Mouse (Mus musculus): Measurements from ENCODE around the gene Setd1a. TPM values are rescaled to one million over a fixed set of nuclear protein-coding genes. Genes with fewer than 3 reads are reported as not detected.
"Not testable (repeated sequence)": the region's sequence is repeated elsewhere in the genome, so short reads cannot be mapped to it uniquely, and the experiment has no call there.

Setd1a gene
- total RNA-seq (2021), result 10 to 100 TPM; 35.0 to 40.9 TPM

- intact Hi-C loops (cut with DNase I), result no loop called here
- peak; percentile 85 to 95 for DNase-seq (ENCODE audit: extremely low spot score in 1 of 2, low spot score in 2 of 2)
Observed at GRCm38 (mm10) chr7:127776426-127776825, at the start of gene Setd1a. Gene Setd1a (plus strand): TSS chr7:127776670.

DNA sequence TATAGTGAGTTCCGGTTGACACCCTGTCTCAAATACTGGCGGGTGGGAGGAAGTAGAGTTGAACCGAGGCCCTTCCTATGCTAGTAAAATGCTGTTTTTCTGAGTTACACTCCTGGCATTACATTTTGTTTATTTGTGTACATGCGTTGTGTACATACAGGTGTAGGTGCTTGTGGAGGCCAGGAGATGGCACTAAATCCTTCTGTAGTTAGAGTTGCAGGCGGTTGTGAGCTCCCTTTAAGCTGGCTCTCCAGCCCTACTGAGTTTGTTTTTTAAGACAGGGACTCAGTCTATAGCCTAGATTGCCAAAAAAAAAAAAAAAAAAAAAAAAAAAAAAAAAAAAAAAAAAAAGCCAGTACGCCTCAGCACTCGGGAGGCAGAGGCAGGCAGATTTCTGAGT is 48.6 kb upstream of the Setd1a start:
- intact Hi-C loops (cut with DNase I), result no loop called here
- no peak for DNase-seq (ENCODE audit: extremely low spot score in 1 of 2, low spot score in 2 of 2)

- intact Hi-C loops (cut with DNase I), result no loop called here
- DNase-seq (ENCODE audit: extremely low spot score in 1 of 2, low spot score in 2 of 2), result no peak
Observed at GRCm38 (mm10) chr7:127730170-127730569, 46.3 kb upstream of the Setd1a start.

DNA sequence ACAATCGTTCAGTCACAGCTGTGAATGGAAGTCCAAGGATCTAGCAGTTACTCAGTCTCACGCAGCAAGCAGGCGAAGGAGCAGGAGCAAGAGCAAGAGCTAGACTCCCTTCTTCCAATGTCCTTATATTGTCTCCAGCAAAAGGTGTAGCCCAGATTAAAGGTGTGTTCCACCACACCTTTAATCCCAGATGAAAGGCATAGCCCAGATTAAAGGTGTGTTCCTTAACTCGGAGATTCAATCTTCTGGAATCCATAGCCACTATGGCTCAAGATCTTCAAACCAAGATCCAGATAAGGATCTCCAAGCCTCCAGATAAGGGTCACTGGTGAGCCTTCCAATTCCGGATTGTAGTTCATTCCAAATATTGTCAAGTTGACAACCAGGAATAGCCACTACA is 44.4 kb upstream of the Setd1a start, which contains the start of gene Ctf2:
Gene Ctf2 (minus strand): TSS at position 101 of the 400 bp plus-strand sequence.
- DNase-seq (ENCODE audit: extremely low spot score in 1 of 2, low spot score in 2 of 2); intact Hi-C loops (cut with DNase I): not testable (repeated sequence)

GRCm38 (mm10) chr7:127744366-127745045 is 32.0 kb upstream of the Setd1a start, which contains the start of gene Fbxl19:
Gene Fbxl19 (plus strand): TSS chr7:127744543.
- intact Hi-C loops (cut with DNase I), result loop anchor here (5.0 kb wide), 2 partner anchors 67 to 87 kb away; no protein-coding TSS in a partner anchor
- DNase-seq (ENCODE audit: extremely low spot score in 1 of 2, low spot score in 2 of 2), result peak; percentile 68 to 85

- intact Hi-C loops (cut with DNase I), result loop anchor here (5.0 kb wide), 1 partner anchor 68 kb away; no protein-coding TSS in a partner anchor
- DNase-seq (ENCODE audit: extremely low spot score in 1 of 2, low spot score in 2 of 2), result peak; percentile 95 to 97
Observed at GRCm38 (mm10) chr7:127745251-127745651, 31.2 kb upstream of the Setd1a start.

DNA sequence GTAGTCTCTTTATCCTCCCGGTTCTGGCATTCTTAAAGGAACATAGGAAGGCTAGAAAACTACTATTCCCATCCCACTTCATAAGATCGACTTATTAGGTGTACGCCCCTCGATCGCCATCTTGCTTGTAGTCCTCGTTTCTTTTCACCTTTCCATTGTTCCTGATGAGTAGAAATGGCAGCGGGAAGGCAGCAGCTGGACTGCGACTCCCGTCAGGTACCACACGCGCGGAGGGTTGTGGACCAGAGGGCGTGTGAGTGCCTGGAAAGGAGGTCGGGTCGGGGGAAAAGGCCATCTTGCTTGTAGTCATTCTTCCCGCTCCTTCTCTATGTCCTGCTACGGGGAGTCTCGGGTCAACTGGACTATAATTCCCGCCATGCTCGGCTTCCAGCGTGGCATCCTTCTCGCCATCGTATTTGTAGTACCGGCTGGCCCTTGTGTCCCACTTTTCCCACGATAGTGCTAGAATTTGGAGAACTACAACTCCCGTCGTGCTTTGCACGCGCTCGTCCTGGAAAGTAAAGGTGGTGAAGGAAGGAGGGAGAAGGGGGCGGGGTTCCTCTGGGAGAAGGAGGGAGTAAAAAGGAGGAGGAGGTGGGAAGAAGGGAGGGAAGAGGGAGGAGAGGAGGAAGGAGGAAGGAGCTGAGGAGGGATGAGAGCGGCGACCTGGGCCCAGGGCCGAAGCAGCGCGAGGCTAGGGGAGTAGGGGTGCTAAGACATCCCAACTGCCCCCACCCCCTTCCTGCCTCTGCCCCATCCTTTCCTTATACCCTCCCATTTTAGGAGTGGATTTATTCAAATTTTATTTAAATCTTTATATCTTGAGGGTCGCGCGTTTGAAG is 30.6 kb upstream of the Setd1a start:
- intact Hi-C loops (cut with DNase I), result loop anchor here (5.0 kb wide), 1 partner anchor 69 kb away; no protein-coding TSS in a partner anchor

GRCm38 (mm10) chr7:127746494-127747491 is 29.7 kb upstream of the Setd1a start:
- intact Hi-C loops (cut with DNase I), result loop anchor here (5.0 kb wide), 1 partner anchor 69 kb away; no protein-coding TSS in a partner anchor
- DNase-seq (ENCODE audit: extremely low spot score in 1 of 2, low spot score in 2 of 2), result peak in 1 of 2 experiments; percentile 77

More for the DNA sequence above, 30.6 kb upstream of the Setd1a start:
- peak; percentile 96 to 98 for DNase-seq (ENCODE audit: extremely low spot score in 1 of 2, low spot score in 2 of 2)

- DNase-seq (ENCODE audit: extremely low spot score in 1 of 2, low spot score in 2 of 2), result no peak
- intact Hi-C loops (cut with DNase I), result loop anchor here (5.0 kb wide), 1 partner anchor 70 kb away; no protein-coding TSS in a partner anchor
Observed at GRCm38 (mm10) chr7:127747559-127748234, 28.8 kb upstream of the Setd1a start.

DNA sequence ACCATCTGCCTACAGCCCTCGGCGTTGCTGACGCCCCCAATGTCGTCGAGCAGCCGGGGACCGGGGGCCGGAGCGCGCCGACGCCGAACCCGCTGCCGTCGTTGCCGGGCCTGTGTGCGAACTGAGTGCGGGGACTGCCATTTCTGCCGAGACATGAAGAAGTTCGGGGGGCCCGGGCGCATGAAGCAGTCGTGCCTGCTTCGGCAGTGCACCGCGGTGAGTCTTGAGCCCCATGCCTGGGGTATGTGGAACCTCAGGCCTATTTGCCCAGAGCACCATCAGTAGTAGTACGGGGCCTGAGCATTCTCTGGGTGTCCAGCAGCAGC is 28.3 kb upstream of the Setd1a start:
- peak in 1 of 2 experiments; percentile 51 for DNase-seq (ENCODE audit: extremely low spot score in 1 of 2, low spot score in 2 of 2)
- intact Hi-C loops (cut with DNase I), result loop anchor here (5.0 kb wide), 1 partner anchor 71 kb away; no protein-coding TSS in a partner anchor

- intact Hi-C loops (cut with DNase I), result no loop called here
Observed at GRCm38 (mm10) chr7:127750131-127751127, 26.0 kb upstream of the Setd1a start.

DNA sequence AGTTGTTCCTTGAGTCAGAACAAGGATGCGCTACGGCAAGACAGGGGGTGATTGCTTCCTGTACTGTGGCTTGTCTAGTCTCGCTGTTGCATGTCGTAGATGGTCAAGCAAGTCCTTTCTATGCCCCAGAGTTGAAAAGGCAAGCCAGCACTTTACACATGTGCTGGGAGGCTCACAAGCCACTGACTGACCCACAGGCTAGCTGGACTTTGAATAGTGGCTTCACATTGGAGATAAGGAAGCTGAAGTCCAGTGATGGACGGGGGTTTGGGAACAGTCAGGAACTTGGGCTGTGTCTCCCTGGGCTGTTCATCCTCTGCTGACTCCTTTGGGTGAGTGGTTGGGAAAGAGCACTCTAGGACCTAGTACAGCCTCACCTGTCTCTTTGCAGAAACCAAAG is 24.9 kb upstream of the Setd1a start:
- DNase-seq (ENCODE audit: extremely low spot score in 1 of 2, low spot score in 2 of 2), result no peak
- intact Hi-C loops (cut with DNase I), result no loop called here

More at GRCm38 (mm10) chr7:127750131-127751127, 26.0 kb upstream of the Setd1a start:
- DNase-seq (ENCODE audit: extremely low spot score in 1 of 2, low spot score in 2 of 2), result peak in 1 of 2 experiments; percentile 57

- DNase-seq (ENCODE audit: extremely low spot score in 1 of 2, low spot score in 2 of 2), result peak in 1 of 2 experiments; percentile 42
- intact Hi-C loops (cut with DNase I), result no loop called here
Observed at GRCm38 (mm10) chr7:127752069-127752468, 24.4 kb upstream of the Setd1a start.

- no peak for DNase-seq (ENCODE audit: extremely low spot score in 1 of 2, low spot score in 2 of 2)
- intact Hi-C loops (cut with DNase I), result no loop called here
Observed at GRCm38 (mm10) chr7:127753158-127753557, 23.3 kb upstream of the Setd1a start.

GRCm38 (mm10) chr7:127753741-127754140 is 22.7 kb upstream of the Setd1a start:
- intact Hi-C loops (cut with DNase I), result no loop called here
- DNase-seq (ENCODE audit: extremely low spot score in 1 of 2, low spot score in 2 of 2), result no peak

GRCm38 (mm10) chr7:127759716-127760115 is 16.8 kb upstream of the Setd1a start:
- DNase-seq (ENCODE audit: extremely low spot score in 1 of 2, low spot score in 2 of 2), result no peak
- intact Hi-C loops (cut with DNase I), result no loop called here

GRCm38 (mm10) chr7:127760478-127760877 is 16.0 kb upstream of the Setd1a start:
- intact Hi-C loops (cut with DNase I), result no loop called here

More at GRCm38 (mm10) chr7:127760478-127760877, 16.0 kb upstream of the Setd1a start:
- DNase-seq (ENCODE audit: extremely low spot score in 1 of 2, low spot score in 2 of 2), result no peak
